Mouse (Mus musculus) frontal cortex, adult 2 months (tissue): ENCODE data around the gene Npepps. TPM values are rescaled to one million over a fixed set of nuclear protein-coding genes. Genes with fewer than 3 reads are reported as not detected.

Experiments used
- DNase-seq, 2 experiments: peaks; one replicate each; pipeline ENCODE4 v3.0.0; 2022; ENCODE audit warnings: low spot score in 1 of 2; ENCODE audit errors: extremely low spot score in 1 of 2
- polyA plus RNA-seq: library from polyadenylated mRNA; depleted of rRNA; stranded (reverse); fragments of >200 nt; gene quantifications from 2 replicates; pipeline ENCODE4 v1.2.3, GENCODE M21; 2012; rRNA removed

Gene Npepps
- polyA plus RNA-seq, 1 experiment = 103 TPM

DNA sequence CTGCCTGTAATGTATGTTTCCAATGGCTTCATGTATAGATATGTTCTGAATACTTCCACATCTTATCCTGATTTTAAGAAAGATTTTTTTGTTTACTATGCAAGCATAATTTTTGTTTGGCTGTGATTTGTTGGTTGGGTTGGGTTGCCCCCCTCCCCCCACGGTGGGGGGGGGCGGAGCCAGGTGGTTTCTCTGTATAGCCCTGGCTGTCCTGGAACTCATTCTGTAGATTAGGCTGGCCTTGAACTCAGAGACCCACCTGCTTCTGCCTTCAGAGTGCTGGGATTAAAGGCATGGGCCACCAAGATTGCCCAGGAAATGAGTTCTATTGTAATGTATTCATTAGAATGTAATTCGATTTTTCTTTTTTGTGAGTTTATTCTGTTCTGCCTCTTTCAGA lies 91.2 kb downstream of the Npepps start:
- DNase-seq = no peak

DNA sequence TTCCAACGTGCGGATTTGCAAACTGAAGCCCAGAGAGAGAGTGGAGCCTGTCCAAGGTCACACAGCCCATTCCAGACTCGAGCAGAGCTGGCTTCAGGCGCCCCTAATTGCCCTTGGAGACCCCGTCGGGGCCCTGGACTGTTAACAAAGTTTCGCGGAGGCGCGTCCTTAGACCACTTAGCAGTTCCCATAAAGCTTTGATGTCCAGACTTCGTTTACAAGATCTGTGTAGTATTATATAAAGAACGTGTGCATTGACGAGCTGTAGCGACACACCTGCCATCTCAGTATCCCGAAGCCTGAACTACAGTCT lies 91.8 kb downstream of the Npepps start:
- no peak for DNase-seq

DNA sequence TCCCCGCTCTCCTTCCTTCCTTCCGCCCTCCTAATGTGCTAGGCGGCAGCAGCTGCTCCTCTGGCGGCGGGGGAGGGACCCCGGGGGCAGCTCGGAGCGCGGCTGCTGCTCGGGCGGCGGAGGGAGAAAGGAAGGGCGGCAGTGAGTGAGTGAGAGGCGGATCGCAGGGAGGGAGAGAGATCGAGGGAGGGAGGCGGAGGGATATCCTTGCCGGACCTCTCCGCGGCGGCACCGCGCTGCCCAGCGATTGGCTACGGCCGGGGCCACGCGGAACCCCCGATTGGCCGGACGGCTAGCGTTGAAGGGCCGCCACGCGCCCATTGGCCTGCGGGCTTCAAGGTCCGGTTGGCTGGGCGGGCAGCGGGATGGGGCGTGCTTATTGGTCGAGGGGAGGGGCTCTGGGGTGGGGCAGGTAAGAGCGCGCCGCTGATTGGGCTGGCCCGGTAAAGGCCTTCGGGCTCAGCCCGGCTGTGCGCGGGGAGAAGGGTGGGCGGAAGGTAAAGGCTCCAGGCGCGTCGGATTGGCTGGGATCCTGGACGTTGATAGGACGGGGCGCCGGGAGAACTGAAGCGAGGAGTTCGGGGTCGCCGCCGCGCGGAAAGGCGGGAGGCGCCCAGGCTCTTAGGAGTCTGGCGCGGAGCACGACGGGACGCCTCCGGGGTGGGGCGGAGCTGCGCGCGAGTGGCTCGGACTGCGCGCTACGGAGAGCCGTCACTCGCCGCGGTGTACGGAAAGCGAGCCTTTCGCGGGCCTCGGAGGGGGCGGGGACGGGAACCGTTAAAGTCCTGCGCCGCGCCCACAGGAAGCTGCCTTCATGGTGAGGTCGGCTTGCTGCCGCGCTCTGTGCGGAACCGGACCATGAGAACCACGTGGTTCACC lies 92.4 kb downstream of the Npepps start, which contains the start of gene Kpnb1:
Gene Kpnb1, minus strand, starts transcription at position 118 of the 879 bp plus-strand sequence.
- peak; percentile 97 to 99 for DNase-seq

DNA sequence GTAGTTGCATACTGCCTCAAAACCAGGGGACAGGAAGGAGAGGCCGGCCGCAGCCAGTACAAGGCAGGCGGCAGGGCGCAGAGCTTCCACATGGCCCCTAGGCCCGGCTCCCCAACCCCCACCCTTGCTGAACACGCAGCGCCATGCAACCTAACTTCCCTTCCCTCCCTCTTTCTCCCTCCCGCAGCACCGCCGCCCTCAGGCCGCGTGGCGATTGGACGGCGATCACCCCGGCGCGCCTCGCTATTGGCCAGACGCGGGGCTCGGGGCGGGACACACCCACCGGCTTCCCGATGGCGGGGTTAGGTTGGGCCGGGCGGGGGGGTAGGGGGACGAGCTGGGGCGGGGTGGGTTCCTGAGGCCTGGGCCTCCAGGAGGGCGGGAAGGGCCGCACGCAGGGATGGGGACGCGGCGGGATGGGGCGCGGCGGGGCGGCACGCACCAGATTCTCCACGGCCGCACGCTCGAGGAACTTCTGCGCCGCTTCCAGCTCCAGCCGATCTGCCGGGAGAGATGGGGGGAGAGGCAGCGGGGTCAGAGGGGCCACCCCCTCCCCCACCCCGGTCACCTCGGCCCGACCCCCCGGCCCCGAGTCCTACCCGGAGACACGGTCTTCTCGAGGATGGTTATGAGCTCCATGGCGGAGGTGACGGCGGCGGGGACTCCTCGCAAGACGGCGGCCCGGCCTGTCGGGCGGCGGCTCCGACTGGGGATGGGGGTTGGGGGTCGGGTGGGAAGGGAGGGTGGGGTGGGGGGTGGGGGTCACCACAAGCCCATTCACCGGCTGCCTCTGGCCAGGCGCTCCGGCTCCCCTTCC lies 93.3 kb downstream of the Npepps start:
- DNase-seq = peak; percentile 89 to 97

DNA sequence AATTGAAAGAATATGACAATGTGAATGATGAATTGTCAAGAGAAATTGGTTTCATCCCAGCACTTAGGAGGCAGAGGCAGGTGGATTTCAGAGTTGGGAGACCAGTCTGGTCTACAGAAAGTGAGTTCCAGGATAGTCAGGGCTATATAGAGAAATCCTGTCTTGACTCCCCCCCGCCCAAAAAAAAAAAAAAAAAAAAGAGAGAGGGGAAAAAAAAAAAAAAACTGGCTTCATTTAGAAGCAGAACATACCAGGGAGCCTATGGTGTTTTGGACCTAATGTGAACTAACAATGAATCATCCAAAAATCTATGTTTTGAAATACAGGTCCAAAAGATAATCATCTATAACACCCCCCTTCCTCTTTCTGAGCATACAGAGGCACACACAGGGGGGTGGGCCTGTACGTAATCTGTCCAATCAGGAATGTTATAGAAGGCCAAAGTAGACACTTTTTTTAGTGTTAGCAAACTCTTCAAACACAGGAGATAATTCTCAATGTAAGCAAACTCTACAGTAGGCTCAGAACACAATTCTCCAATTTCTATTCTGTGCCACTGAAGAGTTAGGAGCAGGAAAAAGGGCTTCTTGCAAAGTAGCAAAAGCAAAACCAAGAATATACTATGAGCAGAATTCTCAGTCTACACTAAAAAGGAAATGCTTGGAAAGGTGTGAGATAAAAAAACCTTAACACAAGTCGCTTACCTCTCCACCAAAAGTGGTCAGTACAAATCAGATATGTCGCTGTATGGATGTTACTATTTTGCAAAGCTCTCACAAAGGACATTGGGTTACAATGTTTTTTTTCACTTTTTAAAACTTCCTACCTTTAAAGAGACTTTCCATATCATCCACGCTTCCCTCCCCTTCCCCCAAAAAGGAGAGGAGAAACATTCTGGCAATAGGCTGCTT lies 94.5 kb downstream of the Npepps start:
- DNase-seq = no peak

DNA sequence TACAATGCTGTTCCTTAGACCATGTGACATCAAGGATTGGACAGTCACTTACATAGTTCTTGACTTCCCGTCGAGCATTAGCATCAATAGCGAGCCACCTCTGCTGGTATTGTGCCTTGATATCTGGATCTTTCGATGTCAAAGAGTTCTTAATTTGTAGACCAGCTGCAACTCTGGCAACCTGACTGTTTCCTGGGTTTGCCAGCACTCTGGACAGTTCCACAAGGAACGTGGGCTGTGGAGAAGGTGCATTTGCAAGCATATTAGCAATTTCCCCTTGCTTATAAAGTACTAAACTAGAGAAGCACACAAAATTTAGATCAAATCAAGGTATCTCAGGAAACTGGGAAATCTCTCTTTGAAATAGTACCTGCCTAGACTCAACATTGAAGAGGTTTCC lies 95.6 kb downstream of the Npepps start:
- no peak for DNase-seq

DNA sequence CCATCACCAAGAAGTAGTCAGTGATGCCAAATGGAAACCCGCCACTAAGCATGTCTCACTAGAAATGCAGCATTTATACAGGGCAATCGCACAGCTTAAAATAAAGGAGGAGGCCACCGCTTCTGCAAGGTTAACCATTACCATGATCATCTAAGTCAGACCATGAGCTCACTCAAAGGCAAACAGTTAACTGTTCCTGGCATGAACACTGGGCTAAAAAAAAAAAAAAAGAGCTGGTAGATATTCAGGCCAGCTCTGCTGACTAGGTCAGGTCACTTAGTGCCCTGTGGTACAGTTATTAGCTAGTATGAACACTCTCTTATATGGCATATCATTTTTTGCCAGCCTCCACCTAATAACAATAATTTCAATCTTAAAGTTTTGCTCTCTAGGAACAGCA lies 98.0 kb downstream of the Npepps start:
- no peak for DNase-seq

DNA sequence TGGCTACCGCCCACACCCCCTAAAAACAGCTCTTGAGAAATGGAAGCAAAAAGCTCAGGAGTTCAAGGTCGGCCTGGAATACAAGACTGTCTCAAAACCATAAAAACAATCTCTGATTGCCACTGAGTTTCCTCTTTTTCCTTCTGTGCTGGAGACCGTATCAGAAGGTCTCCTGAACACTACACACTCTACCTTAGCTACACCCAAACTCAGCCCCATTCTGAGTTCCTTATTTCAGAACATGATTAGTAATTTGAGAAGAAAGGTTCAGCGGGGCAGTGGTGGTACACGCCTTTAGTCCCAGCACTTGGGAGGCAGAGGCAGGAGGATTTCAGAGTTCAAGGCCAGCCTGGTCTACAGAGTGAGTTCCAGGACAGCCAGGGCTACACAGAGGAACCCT lies 99.4 kb downstream of the Npepps start:
- no peak for DNase-seq

DNA sequence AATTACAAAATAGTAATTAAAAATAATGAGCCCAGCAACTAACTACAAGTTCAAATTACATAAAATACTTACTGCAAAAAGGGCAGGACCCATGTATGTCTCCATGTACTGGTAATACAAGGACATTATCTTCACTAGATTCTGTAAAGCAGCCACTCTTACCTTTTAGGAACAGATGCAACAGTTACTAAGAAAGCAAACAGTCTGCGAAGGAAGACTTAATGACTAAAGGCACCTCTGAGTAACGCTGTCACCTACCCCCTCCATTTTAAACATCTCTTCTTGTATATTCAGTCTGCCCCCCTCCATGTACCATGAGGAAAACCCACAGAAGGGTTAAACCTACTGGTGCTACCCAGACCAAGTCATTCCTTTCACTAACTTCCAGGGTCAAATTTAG lies 102.2 kb downstream of the Npepps start:
- DNase-seq = no peak

DNA sequence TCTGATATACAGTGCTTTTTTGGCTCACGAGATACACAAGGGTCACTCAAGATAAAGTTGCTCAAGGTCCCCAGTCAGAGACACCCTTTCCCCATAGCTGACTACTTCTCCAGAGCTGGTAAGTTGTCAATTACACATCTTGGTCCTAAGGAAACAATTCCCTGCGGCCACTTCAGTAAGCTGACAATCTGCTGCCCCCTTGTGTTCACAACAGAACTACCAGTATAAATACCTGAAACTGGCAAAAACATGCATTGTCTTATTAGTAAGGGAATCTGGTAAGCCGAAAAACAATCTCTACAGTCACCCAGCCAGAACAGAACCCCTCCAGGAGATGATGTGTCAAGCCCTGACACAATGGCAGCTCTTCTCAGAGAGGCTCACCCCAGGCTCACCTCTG lies 103.6 kb downstream of the Npepps start:
- peak in 1 of 2 experiments; percentile 74 for DNase-seq

DNA sequence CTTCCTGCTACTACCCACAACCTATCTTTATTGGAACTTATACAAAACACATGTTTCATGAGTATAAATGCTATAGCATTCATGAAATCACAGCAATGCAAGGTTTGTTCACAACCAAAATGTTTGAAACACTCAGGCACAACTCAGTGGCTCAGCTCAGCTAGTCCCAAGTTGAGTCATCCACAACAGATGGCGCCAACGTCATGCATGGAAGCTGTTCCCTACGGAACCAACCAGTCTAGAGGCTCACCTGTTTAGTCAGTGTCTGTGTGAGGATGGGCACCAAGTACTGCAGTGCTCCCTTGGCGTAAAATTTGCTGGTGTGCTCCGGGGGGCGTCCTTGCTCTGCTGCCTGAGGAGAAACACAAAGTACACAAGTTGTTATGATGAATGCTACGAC lies 104.9 kb downstream of the Npepps start:
- peak in 1 of 2 experiments; percentile 59 for DNase-seq

DNA sequence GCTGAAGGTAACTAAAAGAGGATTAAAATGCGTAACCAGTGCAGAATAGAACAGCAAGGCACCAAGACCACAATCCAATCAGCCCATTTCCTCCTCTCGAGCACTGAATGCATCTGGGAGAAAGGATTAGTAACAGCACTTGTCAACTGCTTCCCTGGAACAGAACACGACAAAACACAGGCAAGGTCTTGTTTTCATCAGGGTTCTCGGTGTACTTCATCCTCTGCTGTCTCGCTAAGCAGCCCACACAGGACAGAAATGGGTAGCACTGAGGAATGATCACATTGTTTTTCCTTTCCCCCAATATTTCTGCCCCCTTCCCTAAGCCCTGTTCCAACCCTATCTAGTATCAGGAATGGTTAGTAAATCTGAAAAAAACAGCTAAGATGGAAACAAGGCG lies 120.1 kb downstream of the Npepps start:
- DNase-seq = no peak

DNA sequence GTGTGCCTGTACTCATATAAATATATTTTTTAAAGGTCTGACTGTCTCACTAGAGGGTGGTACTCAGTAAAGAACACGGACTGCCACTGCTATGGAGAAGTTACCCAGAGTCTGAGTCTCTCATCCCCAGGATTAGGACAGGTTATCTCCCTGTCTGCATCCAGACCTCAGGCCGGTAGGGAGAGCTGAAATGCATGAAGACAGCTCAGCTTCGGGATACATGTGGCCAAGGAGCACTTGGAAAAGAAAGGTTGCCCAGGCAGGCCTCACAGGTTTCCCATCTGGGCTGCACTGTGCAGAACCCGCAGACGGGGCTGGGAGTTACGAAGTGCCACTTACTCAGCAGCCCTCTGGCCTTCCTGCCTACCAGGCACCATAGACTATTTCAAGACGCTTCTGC lies 123.4 kb downstream of the Npepps start:
- DNase-seq = no peak

Other genes with a start within 250 kb of the Npepps start
- 0.82 TPM in 2 replicates for gene Lrrc46, start 239.2 kb downstream of the Npepps start, polyA plus RNA-seq
- gene Mrpl10, start 239.1 kb downstream of the Npepps start, polyA plus RNA-seq = 60.2 and 66.3 TPM in 2 replicates
- gene Osbpl7, start 230.0 kb downstream of the Npepps start, polyA plus RNA-seq = 11.2 and 14.0 TPM in 2 replicates
- gene Tbx21, start 165.3 kb downstream of the Npepps start, polyA plus RNA-seq = 9.7 and 10.1 TPM in 2 replicates
- gene Tbkbp1, start 129.1 kb downstream of the Npepps start, polyA plus RNA-seq = 51.1 and 62.2 TPM in 2 replicates
- gene Kpnb1, start 92.8 kb downstream of the Npepps start, polyA plus RNA-seq = 76.4 and 80.7 TPM in 2 replicates
- 28.9 TPM in 2 replicates for gene Mrpl45, start 35.1 kb upstream of the Npepps start, polyA plus RNA-seq
- gene Gpr179, start 71.4 kb upstream of the Npepps start, polyA plus RNA-seq = 0.40 and 0.66 TPM in 2 replicates
- 43.3 and 44.9 TPM in 2 replicates for gene Socs7, start 81.9 kb upstream of the Npepps start, polyA plus RNA-seq
- 53.4 and 64.2 TPM in 2 replicates for gene Arhgap23, start 134.9 kb upstream of the Npepps start, polyA plus RNA-seq
- gene 4933428G20Rik, start 219.7 kb upstream of the Npepps start, polyA plus RNA-seq = 0.13 and 0.24 TPM in 2 replicates